Mouse (Mus musculus) Patski (cell line): ENCODE measurements around the gene Opn5. TPM values are rescaled to one million over a fixed set of nuclear protein-coding genes. Genes with fewer than 3 reads are reported as not detected.

Experiments used
- ATAC-seq: fragments of 100-300 bp; one replicate; pipeline ENCODE4 v1.8.0; 2021
- CTCF ChIA-PET: fragments of 350-600 bp; sonication (Branson Sonifier 250); formaldehyde crosslinking; loops from one replicate; lab custom pipeline; 2022; ENCODE audit warnings: inconsistent platforms; lab: Charles Lee
- POLR2A ChIA-PET: fragments of 350-600 bp; sonication (Branson Sonifier 250); formaldehyde crosslinking; loops from one replicate; lab custom pipeline; 2022; ENCODE audit warnings: antibody characterized with exemption, inconsistent platforms; lab: Charles Lee
- DNase-seq: peaks from one replicate; pipeline ENCODE4 v3.0.0-alpha.2; 2011; ENCODE audit warnings: low read depth, low spot score
- H3K27me3 ChIP-seq: fragments of 371-371 bp; one replicate; pipeline ENCODE4 v1.5.1; 2021
- CTCF ChIP-seq: fragments of 100-300 bp; IDR thresholded peaks from one replicate; pipeline ENCODE4 v1.5.1; 2021
- in situ Hi-C: fragments of 300-500 bp; cut with MboI; formaldehyde crosslinking; loops from 3 replicates; pipeline ENCODE4 v1.11.1; 2018; ENCODE audit warnings: low pct_unique_long_range_greater_than_20kb, mixed read lengths
- polyA plus RNA-seq: library from polyadenylated mRNA; unstranded; gene quantifications from one replicate; pipeline ENCODE4 v1.2.3, GENCODE M21; 2021

Opn5 gene
- polyA plus RNA-seq, 1 experiment from 2014 or later: 0.46 TPM

DNA sequence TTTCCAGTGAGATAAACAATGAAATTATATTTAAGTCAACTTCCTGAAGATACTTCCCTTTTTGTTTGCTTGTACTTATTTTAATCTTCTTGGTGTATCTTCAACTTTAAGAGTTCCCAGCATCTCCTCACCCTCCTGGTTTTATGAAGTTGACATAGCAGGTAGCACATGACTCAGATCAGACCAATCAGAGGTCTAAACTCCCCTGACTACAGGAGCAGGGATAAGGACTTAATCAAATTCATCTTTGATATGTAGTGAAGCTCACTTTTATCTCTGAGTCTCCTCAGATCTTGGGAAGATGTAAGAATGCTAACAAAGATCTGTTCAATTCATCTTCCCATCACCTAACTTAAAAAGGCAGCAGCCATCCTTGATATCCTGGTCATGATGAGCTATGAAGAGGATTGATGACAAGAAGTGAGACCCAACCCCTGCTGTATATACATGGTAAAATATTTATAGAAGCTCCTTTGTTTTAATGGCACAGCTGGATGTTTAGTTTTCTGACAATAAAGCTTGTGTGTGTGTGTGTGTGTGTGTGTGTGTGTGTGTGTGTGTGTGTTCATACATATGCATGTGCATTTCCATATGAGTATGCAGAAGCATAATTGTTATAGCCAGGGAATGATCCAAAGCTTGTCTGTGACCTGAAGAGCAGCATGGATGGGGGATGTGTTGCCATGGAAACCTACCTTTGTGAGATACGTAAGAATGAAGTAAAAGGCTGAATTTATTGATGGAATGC is 28.7 kb downstream of the Opn5 start:
- ChIA-PET POLR2A (interaction anchor here (0.8 to 0.9 kb wide), 2 partner anchors 9 to 272 kb away, joined by 3 read pairs; no protein-coding TSS in a partner anchor), CTCF (interaction anchor here (1.2 to 2.9 kb wide), 2 partner anchors 14 to 30 kb away, joined by 4 to 10 read pairs; no protein-coding TSS in a partner anchor)
- in situ Hi-C loops: loop anchor here (5.0 kb wide), 2 partner anchors 100 to 265 kb away; partner anchors contain the start of gene Ptchd4
- TF ChIP-seq CTCF: no peak
- DNase-seq (no peak), ATAC-seq (no peak)
- H3K27me3 ChIP-seq: no peaks in the 10 kb centered on the region

DNA sequence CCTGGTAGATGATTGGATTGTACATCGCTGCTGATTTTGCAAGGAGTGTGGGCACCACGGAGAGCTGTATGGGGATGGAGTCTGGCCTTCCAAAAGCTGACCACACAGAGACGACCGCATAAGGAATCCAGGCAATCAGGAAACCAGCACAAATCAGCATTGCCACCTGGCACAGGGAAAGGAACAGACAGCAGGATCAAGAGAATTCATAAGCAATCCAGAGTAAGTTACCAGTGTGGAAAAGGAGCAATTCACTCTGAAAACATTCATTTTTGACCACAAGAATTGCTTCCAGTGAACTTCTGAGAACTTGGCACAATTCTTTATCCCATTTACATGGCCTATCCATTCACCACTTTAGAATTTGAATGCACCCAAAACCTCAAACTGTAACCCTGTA is 30.6 kb downstream of the Opn5 start:
- DNase-seq (peak; percentile 60), ATAC-seq (peak; percentile 68)
- CTCF ChIA-PET: interaction anchor here (1.1 to 1.9 kb wide), 2 partner anchors 23 to 28 kb away, joined by 3 to 11 read pairs; no protein-coding TSS in a partner anchor
- no peaks in the 10 kb centered on the region for H3K27me3 ChIP-seq
- in situ Hi-C loops: loop anchor here (5.0 kb wide), 2 partner anchors 98 to 263 kb away; partner anchors contain the start of gene Ptchd4
- no peak for TF ChIP-seq CTCF
- POLR2A ChIA-PET: no interaction called here

DNA sequence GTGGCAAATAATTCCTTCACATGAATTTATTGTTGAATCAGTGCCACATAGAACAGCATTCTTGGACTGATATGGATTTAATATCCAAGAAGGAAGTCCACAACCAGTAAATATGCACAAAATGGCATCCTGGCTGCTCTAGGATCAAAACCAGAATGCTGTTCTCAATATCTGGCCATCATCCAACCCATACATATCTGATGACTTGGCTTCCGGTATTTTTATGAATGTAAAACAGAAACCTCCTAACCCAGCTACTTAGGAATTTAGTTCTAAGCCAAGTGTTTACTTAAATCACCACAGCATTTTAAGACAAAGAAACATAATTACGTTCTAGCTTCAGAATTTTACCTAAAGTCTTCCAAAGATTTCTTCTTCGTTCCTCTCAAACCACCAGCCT is 31.0 kb downstream of the Opn5 start:
- in situ Hi-C loops: loop anchor here (5.0 kb wide), 2 partner anchors 98 to 263 kb away; partner anchors contain the start of gene Ptchd4
- no peak for TF ChIP-seq CTCF
- DNase-seq (peak; percentile 28), ATAC-seq (peak; percentile 18)
- ChIA-PET POLR2A (no interaction called here), CTCF (interaction anchor here (1.1 to 1.9 kb wide), 3 partner anchors 17 to 28 kb away, joined by 3 to 11 read pairs (median 3); no protein-coding TSS in a partner anchor)
- no peaks in the 10 kb centered on the region for H3K27me3 ChIP-seq

DNA sequence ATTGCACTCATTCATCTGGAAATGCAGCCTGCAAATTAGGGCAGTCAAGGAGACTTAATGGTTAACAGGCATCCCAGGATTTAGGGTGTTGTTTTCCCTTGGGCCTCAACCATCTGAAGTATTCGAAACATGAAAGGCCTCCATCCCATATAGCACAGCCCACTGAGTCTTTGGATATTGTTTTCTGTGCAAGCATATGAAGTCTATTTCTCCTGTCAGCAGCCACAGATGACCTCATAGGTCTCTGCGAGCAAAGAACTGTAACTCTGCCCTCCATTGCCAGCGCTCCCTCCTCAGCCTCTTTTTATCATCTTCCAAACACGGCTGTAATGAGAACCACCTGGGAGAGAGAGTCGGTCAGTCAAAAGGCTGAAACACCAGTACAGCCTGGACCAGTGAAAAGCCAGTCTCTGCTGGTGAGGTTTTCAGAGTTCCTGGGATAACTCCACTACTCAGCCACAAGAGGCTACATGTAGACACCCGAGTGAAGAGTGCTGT is 34.5 kb downstream of the Opn5 start:
- in situ Hi-C loops: no loop called here
- no peaks in the 10 kb centered on the region for H3K27me3 ChIP-seq
- ATAC-seq (peak; percentile 89), DNase-seq (peak; percentile 42)
- CTCF ChIA-PET: no interaction called here
- POLR2A ChIA-PET: no interaction called here
- TF ChIP-seq CTCF: peak; percentile 11

DNA sequence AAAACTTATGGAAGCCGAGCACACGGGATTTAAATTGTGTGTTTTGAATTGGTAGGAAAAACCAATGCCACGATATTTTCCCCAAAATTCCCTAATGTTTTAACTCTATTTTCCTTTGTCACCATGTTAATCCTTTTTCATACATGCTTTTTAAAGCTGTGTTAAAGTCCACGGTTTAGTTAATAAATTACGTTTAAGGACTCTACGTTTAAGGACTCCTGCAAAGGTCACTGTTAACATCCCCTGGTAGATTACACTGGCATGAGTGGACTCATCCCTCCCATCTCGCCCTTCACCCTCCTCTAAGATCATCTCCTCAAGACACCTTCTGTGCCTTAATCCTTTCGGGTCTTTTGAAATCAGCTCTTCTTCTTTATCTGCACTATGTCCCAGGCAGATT is 37.4 kb downstream of the Opn5 start:
- TF ChIP-seq CTCF: no peak
- ChIA-PET CTCF (interaction anchor here (1.3 kb wide), 1 partner anchor 39 kb away, joined by 4 read pairs; no protein-coding TSS in a partner anchor), POLR2A (no interaction called here)
- in situ Hi-C loops: no loop called here
- no peaks in the 10 kb centered on the region for H3K27me3 ChIP-seq
- ATAC-seq: no peak
- DNase-seq: no peak

DNA sequence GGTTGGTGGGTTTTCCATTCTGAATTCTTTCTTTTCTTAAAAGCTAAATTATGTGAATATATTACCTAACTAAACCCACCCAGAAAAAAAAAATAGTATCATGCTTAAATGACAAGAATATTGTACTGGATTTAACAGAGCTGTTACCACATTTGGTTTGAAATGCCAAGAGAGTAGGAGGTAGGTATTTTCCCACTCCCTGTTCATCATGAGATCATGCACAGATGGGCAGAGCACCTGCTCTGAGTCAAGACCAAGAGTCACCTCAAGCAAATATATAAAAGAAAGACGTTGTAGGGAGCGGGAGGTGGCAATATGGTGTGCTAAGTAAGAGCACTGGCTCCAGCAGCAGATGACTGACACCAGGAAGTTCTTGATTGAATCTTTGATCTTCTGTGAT is 61.6 kb downstream of the Opn5 start:
- no peak for TF ChIP-seq CTCF
- no peak for ATAC-seq
- in situ Hi-C loops: no loop called here
- CTCF ChIA-PET: no interaction called here
- H3K27me3 ChIP-seq: no peaks in the 10 kb centered on the region
- no peak for DNase-seq
- POLR2A ChIA-PET: no interaction called here

DNA sequence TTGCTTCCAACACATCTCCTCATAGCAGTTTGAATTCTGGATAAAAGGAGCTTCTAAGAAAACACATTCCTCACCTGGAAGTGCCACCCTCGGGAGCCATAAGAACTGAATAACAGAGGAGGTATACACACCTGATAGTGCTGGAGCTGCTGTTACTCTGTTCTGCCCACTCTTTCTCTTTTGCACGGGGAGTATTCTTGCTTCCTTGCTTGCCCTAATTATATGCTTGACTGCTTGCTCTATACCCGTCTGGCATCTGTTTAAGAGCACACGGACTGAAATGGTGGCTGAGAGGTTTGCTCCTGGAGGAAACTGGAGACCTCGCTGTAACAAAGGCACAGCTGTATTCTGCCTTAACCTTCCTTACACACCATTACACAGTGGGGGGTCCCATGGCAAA is 81.0 kb downstream of the Opn5 start:
- in situ Hi-C loops: no loop called here
- TF ChIP-seq CTCF: no peak
- ChIA-PET CTCF (no interaction called here), POLR2A (no interaction called here)
- ATAC-seq (no peak), DNase-seq (no peak)
- no peaks in the 10 kb centered on the region for H3K27me3 ChIP-seq

DNA sequence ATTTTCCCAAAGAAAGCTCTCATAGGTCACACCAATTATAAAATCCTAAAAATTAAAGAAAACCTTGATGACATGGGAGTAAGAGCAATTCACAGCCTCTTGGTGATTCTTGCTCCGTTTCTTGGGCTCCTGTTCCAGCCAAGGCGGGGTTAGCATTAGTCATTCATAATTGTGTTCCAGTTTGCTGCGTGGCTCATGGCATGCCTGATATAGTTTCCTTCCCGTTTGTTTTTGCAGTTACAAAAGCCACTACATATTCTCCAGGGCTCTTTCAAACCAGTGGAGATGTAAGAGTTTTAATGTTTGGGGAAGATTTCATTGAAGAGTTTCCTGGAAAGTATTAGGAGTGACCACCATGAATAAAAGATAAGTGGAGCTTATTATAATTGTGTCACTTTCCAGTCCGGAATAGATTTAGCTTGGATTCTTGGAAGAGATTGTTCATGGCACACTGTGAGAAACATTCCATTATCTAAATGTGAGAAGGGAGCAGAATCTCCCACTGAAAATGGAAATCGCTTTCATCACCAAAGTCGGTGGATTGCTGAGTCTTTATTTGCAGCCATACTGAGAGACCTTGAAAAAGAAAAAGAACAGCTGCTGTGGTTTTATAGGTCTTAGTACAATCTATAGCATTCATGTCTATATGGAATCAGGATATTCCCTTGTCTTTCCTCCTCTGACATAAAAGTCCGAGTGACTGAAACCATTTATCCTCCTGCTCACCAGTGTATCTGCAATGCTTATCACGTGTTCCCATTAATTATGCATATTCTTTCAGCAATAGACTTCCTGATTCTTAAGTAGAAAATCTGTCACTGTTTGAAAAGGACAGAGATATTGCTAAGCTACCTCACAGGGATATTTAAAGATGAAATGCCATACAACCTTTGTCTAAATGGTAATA is 101.6 kb downstream of the Opn5 start:
- H3K27me3 ChIP-seq: no peaks in the 10 kb centered on the region
- ATAC-seq (peak; percentile 76), DNase-seq (no peak)
- TF ChIP-seq CTCF: no peak
- ChIA-PET POLR2A (no interaction called here), CTCF (interaction anchor here (1.5 to 1.9 kb wide), 3 partner anchors 9 to 60 kb away, joined by 3 to 6 read pairs (median 4); no protein-coding TSS in a partner anchor)
- in situ Hi-C loops: no loop called here

Other genes starting within 250 kb of the Opn5 start
- gene Adgrf4, start 80.9 kb upstream of the Opn5 start, polyA plus RNA-seq: 0.46 TPM
- gene Adgrf2, start 130.8 kb upstream of the Opn5 start, polyA plus RNA-seq: 0.33 TPM